Mouse (Mus musculus): ENCODE measurements at regions not wholly inside any gene's neighbourhood (a gene's known extent, or its start where the extent isn't known, plus 50 kb on each side); places are given as distances from the start of the nearest gene placed in this dataset.

- no peak for DNase-seq (ENCODE audit: low spot score in 2 of 2)
Measured at GRCm38 (mm10) chr11:24226755-24227154, 148.9 kb downstream of the Bcl11a start.

- no peak for DNase-seq (ENCODE audit: low spot score in 2 of 2)
Measured at GRCm38 (mm10) chr11:24233376-24233775, 155.5 kb downstream of the Bcl11a start.

DNA sequence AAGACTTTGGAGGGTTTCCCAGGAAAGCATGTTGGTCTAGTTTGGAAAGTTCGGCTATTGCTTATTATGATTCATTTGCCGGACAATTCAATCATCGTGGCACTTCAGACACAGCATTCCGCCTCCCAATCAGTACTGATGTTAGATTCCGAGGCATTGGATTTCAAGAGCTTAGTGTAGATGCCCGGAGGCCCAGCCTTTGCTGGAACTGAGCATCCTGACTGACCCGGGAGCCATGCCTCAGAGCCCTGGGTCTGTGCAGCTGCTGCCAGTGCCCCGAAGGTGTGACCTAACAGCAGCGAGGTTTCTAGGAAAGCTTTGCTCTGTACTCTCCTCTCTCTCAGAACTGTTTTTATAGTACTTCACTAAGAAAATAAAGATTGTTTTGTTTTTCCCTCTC lies 156.0 kb downstream of the Bcl11a start:
- DNase-seq (ENCODE audit: low spot score in 2 of 2), result no peak

DNA sequence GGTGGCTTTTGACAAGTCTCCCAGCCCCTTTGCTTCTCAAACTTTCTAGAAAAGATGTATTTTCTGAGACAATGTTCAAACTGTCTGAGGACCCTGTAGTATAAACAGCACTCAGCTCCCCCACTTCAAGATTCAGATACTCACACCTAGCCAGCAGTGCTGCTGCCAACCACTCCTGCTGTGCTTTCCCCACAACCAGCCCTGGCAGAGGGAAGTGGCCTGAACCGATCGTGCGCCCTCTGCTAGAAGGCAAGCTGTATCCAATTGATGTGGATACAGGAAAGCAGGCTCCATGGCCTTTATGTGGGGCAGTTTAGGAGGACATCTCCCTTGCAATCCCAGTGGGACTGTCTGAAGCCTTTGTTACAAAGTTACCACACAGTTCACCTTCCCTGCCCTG lies 156.6 kb downstream of the Bcl11a start:
- DNase-seq (ENCODE audit: low spot score in 2 of 2), result no peak

DNA sequence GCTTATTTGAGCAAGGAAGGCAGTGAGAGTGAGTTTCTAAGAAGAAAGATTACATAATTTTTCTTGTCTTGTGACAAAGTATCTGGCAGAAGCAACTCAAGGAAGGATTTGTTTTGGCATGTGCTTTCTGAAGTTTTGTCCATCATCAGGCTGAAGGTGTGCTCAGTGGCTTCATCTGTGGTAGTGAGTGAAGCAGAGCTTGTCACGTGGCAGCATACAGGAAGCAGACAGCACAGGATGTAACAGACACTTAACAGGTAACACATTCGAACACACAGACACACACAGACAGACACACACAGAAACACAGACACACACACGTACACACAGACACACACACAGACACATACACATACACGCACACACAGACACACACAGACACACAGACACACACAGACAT lies 157.5 kb downstream of the Bcl11a start:
- no peak for DNase-seq (ENCODE audit: low spot score in 2 of 2)

- DNase-seq (ENCODE audit: low spot score in 2 of 2), result no peak
Measured at GRCm38 (mm10) chr11:24239631-24240030, 161.8 kb downstream of the Bcl11a start.

GRCm38 (mm10) chr11:24242096-24242495 lies 164.2 kb downstream of the Bcl11a start:
- DNase-seq (ENCODE audit: low spot score in 2 of 2), result no peak

DNA sequence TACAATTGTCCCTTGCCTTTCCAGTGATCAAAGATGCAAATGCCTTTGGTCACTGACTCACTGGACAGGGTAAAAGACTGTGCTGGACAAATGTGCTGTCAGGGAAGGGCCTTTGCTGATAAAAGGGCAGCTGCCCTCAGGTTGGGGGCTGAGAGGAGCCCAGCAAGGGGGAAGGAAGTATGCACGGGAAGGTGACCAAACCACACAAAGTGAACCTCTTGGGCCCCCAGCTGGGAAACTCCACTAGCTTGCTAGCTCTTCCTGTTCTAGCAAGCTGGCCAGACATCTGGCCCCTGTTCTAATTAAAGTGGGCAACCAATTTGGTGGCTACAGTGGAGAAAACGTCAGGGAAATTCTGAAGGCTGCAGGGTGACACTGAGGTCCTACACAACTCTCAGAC lies 165.0 kb downstream of the Bcl11a start:
- DNase-seq (ENCODE audit: low spot score in 2 of 2), result no peak

GRCm38 (mm10) chr11:24245390-24245789 lies 167.5 kb downstream of the Bcl11a start:
- no peak for DNase-seq (ENCODE audit: low spot score in 2 of 2)

- no peak for DNase-seq (ENCODE audit: low spot score in 2 of 2)
Measured at GRCm38 (mm10) chr11:24246314-24246713, 168.5 kb downstream of the Bcl11a start.

DNA sequence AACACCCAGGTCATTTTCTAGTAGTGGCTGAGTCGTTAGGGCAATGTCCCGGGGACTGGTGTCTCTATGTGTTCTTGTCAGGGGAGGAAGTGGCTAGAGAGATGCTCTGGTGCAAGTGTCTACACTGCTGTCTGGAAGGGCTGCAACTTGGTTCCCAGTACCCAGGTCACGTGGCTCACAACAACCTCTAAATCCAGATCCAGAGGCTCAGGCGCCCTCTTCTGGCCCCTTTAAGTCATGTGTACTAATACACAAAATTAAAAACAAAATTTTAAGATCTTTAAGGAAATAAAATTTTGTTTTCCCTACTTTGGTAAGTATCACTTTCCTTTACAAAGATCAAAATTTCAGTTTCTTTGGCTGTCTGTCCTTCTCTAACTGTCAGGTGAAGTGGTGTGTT lies 169.4 kb downstream of the Bcl11a start:
- DNase-seq (ENCODE audit: low spot score in 2 of 2), result no peak

DNA sequence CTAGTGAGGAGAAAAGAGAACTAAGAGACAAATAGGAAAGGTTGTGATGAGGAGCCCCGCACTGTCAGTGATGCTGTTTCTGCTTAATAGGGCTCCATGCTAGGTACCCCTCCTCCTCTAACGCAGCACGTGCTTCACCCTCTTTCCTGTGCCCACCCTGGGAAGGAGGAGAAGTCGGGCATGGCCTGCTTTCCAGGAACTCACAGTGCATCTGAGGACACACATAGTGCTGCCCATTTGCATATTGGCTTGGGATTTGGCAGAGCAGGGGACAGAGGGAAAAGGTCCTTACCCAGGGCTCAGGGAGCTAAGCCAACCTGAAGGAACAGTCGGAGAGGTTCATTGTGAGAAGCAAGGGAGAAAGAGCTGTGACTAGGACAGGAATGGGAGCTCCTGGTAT lies 173.7 kb downstream of the Bcl11a start:
- no peak for DNase-seq (ENCODE audit: low spot score in 2 of 2)

DNA sequence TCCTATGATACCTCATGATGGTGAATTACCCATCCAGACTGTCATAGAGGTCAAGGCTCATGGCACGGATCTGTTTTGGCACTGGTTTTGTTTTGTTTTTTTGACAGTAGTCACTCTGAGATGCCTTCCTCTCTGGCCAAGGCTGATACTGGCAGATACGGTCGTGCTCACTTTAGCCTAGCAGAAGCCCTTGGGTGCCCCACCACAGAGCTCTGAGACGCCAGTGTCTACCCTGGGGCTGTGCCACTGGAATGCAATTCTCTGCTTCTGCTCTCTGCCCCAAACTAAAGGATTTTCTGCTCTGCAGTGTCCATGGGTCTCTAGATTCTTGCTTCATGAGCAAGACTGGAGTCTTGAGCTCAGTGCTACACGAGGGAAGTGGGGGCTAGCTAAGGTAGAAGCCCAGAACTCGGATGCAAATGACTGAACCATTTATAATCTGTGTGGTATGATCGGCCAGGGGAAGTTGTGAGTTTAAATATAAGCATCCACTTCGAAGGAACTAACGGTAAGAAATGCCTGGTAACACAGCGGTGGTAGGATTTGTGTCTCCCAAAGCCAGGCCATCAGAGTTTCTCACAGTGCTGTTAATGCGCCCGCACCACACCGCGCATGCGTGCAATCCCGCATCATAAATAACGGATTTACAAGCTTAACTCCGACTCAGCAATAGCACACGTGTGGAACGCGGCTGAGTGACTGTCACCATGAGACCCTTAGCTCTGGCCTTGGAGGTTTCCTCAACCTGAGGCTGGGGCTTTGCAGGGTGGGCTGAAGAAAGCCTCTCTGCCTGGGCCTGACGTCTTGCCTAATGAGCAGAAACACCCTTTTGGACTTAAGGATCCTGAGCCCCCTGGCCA lies 177.6 kb downstream of the Bcl11a start:
- DNase-seq (ENCODE audit: low spot score in 2 of 2), result no peak

DNA sequence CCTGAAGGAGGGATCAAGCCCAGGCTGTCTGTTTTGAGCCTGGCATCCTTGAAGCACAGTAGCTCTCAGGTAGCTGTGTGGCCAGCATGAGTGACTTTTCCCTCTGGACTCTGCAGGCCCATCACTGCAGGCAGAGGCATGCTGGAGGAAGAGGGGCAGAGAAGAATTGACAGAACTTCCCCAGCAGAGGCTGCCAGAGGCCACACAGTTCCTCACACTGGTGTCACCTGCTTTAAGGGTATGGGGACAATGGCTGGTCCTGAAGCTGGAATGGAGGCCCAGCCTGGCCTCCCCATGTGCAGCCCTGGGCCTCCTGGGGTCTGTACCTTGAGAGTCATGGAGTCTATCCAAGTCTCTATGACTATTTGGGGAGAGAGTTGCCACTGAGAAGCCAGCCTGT lies 179.9 kb downstream of the Bcl11a start:
- DNase-seq (ENCODE audit: low spot score in 2 of 2), result no peak

- DNase-seq (ENCODE audit: low spot score in 2 of 2), result no peak
Measured at GRCm38 (mm10) chr11:24258340-24258739, 180.5 kb downstream of the Bcl11a start.

DNA sequence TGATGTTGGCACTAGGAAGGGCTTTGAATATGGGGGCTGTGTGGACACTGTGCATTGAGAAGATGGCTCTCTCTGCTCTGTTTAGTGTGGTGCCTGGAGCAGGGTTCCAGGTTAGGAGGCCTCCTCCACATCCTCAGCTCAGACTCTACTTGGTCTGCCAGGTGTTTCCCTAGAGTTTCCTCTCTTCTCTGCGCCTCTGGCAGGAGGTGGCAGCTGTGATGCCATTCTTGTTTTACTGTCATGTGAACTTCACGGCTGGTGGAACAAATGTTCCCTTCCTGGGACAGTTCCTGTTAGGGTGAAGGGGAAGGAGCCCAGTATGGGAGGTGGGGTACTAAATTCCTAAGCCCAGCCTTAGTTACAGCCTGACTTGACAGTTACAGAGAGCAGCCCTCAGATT lies 181.8 kb downstream of the Bcl11a start:
- no peak for DNase-seq (ENCODE audit: low spot score in 2 of 2)

GRCm38 (mm10) chr11:24269046-24269445 lies 191.2 kb downstream of the Bcl11a start:
- no peak for DNase-seq (ENCODE audit: low spot score in 2 of 2)

- no peak for DNase-seq (ENCODE audit: low spot score in 2 of 2)
Measured at GRCm38 (mm10) chr11:24281628-24282027, 203.8 kb downstream of the Bcl11a start.

- no peak for DNase-seq (ENCODE audit: low spot score in 2 of 2)
Measured at GRCm38 (mm10) chr11:24282556-24282955, 204.7 kb downstream of the Bcl11a start.

- no peak for DNase-seq (ENCODE audit: low spot score in 2 of 2)
Measured at GRCm38 (mm10) chr11:24286129-24287108, 208.6 kb downstream of the Bcl11a start.

- DNase-seq (ENCODE audit: low spot score in 2 of 2), result no peak
Measured at GRCm38 (mm10) chr11:24293209-24293608, 215.4 kb downstream of the Bcl11a start.

DNA sequence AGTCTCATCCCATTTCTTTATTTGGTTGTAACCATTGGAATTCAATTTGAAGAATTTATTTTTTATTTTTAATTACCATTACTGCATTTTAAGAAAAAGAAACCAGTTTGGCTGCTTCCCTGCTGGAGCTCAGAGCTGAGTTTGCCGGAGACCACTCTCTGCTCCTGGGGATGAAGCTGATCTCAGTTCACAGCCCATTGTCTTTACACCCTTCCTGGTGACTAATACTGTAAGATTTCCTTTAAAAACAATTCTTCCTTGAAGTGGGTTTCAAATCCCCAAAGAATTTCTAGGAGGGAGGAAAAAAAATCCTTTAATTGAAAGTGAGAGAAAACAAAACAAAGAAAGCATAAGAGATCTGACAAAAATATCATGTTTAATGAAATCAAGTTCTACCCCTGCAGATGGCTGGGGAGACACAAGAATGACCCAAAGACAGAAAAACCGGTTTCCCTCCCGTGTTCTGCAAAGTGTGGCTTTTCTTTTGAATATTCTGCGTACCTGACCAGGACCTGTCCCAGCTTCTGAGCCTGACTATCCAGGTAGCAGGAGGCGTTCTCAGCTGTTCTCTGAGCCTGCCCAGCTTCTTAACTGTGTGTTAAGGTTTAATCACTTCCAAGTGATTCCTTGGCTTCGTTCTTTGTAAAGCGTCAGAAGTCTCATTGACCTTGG lies 216.1 kb downstream of the Bcl11a start:
- DNase-seq (ENCODE audit: low spot score in 2 of 2), result no peak

Data from right cerebral cortex, adult 2 months (tissue).